Mouse (Mus musculus) heart, adult 9 months (tissue): ENCODE data around the gene Qprt.

Experiments
- DNase-seq, 2 experiments: peaks; one replicate each; pipeline ENCODE4 v3.0.0; 2022; ENCODE audit warnings: low spot score in 2 of 2

Gene Qprt

GRCm38 (mm10) chr7:127133125-127133524, 11.1 kb upstream of the Qprt start:
- DNase-seq: no peak

DNA sequence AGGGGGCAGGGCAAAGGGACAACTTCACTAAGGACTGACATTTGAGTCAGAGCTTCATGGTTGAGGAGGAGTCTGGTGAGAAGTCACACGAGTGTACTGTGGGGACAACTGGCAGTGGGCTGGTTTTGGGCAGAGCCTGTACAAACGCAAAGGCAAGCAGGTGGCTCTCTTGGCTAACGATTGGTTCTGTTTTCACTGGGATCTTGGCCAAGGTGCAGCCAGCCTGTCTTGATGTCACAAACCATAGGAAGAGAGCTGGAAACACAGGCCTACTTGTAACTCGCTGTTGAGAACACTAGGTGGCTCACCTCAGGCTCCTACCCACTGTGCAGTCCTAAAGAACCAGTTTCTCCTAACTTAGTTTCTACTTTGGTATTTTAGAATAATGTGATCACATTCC, 7.6 kb upstream of the Qprt start:
- DNase-seq: no peak

DNA sequence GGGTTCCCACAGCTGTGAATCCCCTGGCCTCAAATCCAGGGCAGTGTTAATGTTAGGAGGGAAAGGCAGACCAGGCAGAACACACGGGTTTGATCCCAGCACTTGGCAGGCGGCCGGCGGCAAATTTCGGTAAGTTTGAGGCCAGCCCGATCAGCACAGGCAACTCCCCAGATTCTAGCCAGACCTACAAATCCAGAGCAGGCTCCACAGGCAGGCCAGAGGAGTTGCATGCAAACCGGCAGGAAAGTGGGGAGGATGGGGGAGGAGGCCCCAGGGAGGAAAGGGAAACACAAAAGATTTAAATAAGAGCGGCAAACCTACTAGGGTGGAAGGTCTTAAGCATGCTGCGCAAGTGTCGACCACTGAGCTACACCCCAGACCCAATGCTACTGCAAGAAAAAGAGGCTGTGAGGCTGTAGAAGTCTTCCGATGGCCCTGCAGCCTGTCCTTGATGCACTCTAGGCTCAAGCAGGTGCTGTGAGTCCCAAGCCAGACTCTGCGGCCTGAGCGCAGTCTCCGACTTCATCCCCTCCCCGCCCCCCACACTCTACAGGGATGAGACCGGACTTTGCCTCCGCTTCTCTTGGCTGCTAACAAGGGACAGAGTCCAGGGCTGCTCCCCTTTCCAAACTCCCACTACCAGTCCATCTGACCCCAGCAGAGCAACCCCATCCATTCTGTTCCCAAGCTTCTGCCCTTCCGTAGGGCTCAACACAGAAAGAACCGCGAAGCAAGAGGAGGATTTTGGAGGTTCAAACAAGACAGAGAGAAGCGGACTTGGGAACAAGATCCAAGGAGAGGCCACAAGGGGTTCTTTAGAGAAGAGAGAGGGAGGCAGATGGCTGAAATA, 740 bp downstream of the Qprt start:
- no peak for DNase-seq

- DNase-seq: no peak
These were observed 3.2 kb downstream of the Qprt start for GRCm38 (mm10) chr7:127118671-127119445.

DNA sequence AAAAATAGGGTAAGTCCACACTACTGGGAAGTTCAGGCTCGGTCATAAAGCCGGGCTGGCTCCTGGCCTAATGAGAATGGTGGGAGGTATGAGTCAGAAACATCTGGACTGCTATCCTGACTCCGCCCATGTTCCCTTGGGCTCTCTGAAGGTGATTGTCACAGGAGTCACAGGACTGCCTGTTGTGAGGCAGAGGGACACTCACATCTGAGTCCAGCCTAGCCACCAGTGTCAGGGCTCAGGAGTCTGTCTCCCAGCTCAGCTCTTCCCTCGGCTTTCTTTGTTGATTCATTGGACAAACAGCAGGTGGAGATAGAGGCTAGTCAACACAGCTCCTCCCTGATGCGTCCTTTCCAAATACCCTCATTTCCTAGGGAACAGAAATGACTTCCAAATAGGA, 4.1 kb downstream of the Qprt start:
- peak; percentile 23 to 29 for DNase-seq

DNA sequence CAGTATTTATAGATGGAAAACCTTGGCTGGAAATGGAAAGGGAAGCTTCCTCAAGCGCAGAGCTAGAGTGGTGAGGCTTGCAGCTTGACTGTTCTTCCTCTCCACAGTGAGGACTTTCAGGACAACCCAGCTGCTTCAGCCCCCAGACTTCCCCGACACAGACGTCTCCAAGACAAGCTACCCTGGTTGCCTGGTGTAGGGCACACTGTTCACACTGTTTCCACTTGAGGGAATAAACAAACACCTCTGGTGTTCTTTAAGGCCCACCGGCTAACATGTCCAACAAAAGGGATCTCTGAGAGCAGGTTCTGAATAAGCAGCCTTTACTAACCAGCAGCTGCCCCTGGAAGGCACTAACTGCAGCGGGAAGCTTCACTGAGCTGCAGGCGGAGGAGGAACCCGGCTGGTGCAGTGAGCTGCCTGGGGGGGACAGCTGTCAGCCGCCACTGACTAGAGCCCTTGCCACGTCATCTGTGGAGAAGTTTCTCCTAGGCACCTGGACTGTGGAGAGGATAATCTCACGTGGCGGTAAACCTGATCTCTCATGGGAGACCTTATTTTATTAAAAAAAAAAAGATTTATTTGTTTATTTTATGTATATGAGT, 5.6 kb downstream of the Qprt start:
- DNase-seq: no peak

DNA sequence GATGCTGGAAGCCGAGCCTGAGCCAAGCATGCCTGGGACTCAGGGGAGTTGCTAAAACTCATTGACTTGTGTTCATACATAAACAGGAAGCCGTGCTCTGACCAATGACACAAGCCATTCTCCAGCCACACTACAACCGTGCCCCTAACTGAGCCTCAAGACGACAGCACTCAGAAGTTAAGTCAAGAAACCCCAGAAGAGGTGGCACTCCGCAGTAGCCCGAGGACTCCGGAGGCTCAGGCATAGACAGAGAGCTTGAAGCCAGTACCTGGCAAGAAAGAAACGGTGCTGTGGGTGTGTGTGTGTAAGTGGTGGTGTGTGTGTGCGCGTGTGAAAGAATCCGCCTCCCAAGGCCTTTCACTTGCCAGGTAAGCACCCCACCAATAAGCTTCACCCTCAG, 7.1 kb downstream of the Qprt start:
- DNase-seq: no peak

DNA sequence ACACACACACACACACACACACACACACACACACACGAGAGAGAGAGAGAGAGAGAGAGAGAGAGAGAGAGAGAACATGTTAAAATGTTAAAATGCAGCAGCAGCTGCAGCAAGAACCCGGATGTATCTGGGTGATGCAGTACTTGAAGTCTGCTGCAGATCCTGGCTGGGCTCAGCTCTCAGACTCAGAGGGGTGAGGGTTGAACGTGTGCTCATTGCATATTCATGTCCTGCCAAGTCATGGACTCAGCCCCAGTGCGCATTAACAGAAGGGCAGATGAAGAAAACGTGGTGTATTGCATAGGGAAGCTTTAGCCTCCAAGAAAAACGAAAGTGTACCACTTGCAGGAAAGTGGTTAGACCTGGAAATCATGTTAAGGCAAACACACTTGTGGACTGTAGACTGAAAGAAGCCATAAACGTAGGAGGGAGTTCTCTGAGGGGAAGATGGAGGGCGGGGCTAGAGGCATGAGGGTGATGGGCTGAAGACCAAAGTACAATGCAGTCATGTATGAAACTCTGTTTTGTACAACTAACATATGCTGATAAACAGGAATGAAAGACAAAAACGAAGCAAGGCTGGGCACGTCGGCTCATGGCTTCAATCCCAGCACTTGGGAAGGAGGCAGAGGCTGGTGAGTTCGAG, 8.3 kb downstream of the Qprt start:
- no peak for DNase-seq

- no peak for DNase-seq
These were observed 9.0 kb downstream of the Qprt start for GRCm38 (mm10) chr7:127112921-127113597.

- no peak for DNase-seq
These were observed 9.7 kb downstream of the Qprt start for GRCm38 (mm10) chr7:127112251-127112841.

- DNase-seq: no peak
These were observed 10.6 kb downstream of the Qprt start for GRCm38 (mm10) chr7:127111461-127111860.

- DNase-seq: peak; percentile 54 to 60
These were observed 11.6 kb downstream of the Qprt start for GRCm38 (mm10) chr7:127110239-127111007.

DNA sequence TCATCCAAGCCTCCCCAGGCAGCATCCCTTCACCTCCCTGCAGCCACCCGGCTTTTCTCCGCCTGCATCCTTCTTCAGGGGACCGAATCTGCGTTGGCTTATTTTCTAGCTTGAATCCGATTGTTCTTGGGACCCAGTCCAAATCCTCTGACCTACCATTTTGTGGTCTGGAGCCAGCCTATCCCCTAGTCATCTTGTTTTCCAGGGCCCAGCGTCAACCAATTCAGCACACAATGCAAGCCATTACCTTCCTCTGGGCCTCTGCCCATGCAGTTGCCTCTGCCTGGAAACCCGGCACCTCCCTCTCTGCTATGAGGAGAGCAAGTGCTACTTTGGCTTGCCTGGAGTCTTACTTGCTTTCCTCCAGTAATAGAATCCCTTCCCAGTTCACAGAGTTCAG, 16.5 kb downstream of the Qprt start:
- DNase-seq: no peak

GRCm38 (mm10) chr7:127104560-127105332, 17.3 kb downstream of the Qprt start:
- DNase-seq: peak; percentile 74 to 82

DNA sequence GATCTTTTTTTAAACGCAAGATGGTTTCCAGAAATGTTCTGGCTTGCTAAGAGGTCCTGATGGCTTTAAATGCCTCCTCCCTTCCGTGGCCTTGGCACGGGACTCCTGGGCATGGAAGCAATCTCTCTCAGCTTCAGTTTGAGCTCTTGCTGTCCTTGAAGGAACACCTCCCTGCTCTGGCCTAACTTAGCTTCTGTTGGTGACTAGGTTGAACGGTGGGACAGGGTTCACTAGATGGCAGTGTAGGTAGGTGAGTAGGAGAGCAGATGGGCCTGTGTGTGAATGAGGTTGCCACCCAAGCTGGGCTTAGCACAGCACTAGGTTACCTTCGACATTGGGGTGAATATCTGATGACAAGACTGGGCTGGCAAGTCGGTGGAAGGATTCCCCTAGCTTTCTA, 18.1 kb downstream of the Qprt start:
- DNase-seq: no peak

- no peak for DNase-seq
These were observed 19.9 kb downstream of the Qprt start for GRCm38 (mm10) chr7:127102148-127102547.

DNA sequence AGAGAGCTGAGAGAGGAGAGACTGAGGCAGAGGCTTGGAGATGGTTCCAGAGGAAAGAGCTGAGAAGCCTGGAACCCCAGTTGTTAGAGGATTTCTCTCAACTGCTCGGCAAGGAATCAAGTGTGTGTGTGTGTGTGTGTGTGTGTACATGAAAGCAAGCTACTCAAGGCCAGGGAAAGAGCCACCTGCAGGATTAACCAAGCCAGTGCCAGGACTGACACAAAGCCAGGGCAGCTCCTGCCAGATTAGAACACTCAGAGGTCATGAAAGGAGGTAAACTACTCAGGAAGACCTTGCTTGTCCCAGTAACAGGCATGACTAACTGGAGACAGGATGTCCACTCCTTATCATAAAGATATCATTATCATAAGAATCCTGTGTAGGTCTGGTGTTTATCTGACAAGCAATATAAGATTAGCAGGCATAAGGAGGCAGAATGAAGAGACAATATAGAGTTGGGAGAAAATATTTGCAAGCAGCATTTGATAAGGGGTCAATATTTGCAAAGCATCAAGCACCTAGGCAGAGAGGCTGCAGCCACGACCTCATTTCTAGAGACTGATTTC, 20.5 kb downstream of the Qprt start:
- DNase-seq: no peak

DNA sequence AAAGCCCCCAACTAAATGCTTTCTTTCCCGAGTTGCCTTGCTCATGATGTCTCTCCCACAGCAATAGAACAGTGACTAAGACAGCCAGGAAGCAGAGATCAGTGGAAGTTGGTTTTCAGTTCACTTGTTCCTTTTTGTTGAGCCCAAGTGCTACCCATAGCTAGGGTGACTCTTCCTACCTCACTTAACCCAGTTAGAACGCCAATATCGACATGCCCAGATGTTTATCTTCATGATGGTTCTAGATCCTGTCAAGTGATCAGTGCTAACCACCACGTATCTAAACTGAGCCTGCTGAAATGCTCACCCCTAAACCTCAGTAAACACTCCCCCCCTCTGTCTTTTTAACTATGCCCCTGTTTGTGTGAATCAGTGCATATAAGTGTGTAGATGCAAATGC, 22.5 kb downstream of the Qprt start:
- DNase-seq: no peak

GRCm38 (mm10) chr7:127098950-127099349, 23.1 kb downstream of the Qprt start:
- no peak for DNase-seq
